Mouse (Mus musculus) megakaryocyte, embryonic 14.5 days (primary cell): Measurements from ENCODE around the gene Trpv1. TPM values are rescaled to one million over a fixed set of nuclear protein-coding genes. Genes with fewer than 3 reads are reported as not detected.
A peak's percentile ranks its signal among the peaks of the same experiment; 100 is the strongest.

Source experiments
- H3K27me3 ChIP-seq: replicated peaks from 2 replicates; pipeline ENCODE3; 2012; ENCODE audit warnings: inconsistent platforms
- H3K36me3 ChIP-seq: replicated peaks from 2 replicates; pipeline ENCODE3; 2012; ENCODE audit warnings: low read length, inconsistent platforms, mixed read lengths
- H3K4me1 ChIP-seq: 2 replicates; pipeline ENCODE4 v1.6.1; 2012; ENCODE audit warnings: inconsistent platforms
- H3K4me3 ChIP-seq: replicated peaks from 2 replicates; pipeline ENCODE3; 2012; ENCODE audit warnings: moderate library complexity, mild to moderate bottlenecking, inconsistent platforms
- H3K9me3 ChIP-seq: 2 replicates; pipeline ENCODE4 v1.6.1; 2012; ENCODE audit warnings: inconsistent platforms
- FLI1 ChIP-seq: IDR thresholded peaks from 2 replicates; pipeline ENCODE4 v1.6.1; 2012; ENCODE audit warnings: low read length, inconsistent platforms, mixed read lengths
- GATA1 ChIP-seq: IDR thresholded peaks from 3 replicates; pipeline ENCODE4 v1.6.1; 2012; ENCODE audit warnings: mixed read lengths, low read length, inconsistent platforms, borderline replicate concordance
- polyA plus RNA-seq: library from polyadenylated mRNA; stranded (reverse); fragments of >175 nt; gene quantifications from 2 replicates; pipeline ENCODE4 v1.2.3, GENCODE M21; 2012; ENCODE audit warnings: low replicate concordance; ENCODE audit not compliant: insufficient read depth

Gene Trpv1
- polyA plus RNA-seq, 1 experiment: not detected

DNA sequence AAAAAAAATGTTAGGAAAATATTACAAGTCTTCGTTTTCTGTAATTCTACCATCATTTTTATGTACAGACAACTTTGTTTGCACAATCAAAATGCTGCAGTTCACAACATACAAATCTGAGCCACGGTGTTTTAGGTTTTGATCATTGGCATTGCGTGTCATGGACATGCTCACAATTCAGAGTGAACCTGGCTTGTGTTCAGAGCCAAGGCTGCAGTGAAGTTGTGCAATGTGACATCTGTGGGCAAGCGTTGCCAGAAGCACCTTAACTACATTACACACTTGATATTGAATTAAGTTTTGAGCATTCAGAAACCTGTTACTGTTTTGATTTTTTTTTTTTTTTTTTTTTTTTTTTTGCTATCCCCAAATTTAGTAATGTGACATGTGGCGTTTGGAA, 4.0 kb upstream of the Trpv1 start:
- Histone ChIP-seq H3K27me3 (peaks cover 50% of the 10 kb centered on the region), H3K4me1 (peaks cover 16% of the 10 kb centered on the region), H3K9me3 (no peaks in the 10 kb centered on the region), H3K36me3 (no peaks in the 10 kb centered on the region), H3K4me3 (no peak overlapping the region)
- TF ChIP-seq FLI1 (no peak), GATA1 (no peak)

DNA sequence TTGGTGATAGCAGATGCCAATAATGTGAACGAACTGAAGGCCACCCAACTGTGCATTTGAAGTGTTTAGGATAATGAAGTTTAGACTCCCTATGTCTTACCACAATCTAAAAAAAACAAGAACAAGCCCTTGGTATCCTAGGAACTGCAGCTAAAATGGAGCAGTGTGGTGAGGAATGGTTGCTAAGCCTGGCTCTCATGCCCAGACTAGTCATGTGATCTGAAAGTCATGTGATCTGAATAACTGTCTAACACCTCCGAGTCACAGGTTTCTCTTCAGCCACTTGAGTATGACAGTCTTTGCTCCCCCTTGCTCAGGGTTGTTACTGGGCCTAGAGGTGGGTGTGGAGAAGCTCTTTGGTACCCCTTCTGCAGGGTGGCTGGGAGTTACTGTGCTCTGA, 1.6 kb upstream of the Trpv1 start:
- Histone ChIP-seq H3K27me3 (peaks cover 64% of the 10 kb centered on the region), H3K4me3 (no peak overlapping the region), H3K36me3 (no peaks in the 10 kb centered on the region), H3K4me1 (peaks cover 30% of the 10 kb centered on the region), H3K9me3 (no peaks in the 10 kb centered on the region)
- TF ChIP-seq GATA1 (no peak), FLI1 (no peak)

DNA sequence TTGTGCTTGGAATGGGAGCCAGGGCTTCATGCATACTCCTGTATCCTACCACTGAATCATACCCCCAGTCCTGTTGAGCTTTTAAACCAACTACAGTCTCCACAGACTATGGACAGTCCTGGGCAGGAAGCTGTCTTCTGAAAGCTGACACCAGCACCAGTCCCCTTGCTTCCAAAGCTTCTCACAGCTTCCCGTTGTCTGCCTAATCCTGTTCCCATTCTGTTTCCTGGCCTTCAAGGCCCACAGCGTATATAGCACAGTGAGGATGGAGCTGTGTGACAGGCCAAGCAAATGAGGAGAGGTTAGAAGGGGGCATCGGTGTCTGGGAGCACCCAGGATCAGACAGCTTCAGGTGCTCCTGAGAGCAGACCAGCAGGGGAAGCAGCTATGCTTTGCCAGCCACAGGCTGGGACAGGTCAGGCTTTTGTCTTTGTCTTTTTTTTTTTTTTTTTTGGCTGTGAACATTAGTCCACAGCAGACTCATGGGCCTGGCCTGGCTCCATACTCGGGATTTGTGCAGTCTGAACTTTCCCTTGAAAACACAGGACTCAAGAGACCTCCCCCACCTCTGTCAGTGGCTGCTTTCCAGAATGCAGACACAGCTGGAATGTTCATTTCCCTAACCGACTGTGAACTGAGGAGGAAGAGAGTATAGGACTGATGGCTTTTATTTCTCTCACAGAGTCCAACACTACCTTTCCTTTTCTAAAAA, 2.1 kb downstream of the Trpv1 start:
- peak overlapping the region; percentile 18 for H3K4me3 ChIP-seq
- H3K4me1 ChIP-seq: peaks cover 25% of the 10 kb centered on the region
- TF ChIP-seq GATA1: no peak
- TF ChIP-seq FLI1: no peak
- no peaks in the 10 kb centered on the region for H3K9me3 ChIP-seq
- peaks cover 75% of the 10 kb centered on the region for H3K27me3 ChIP-seq
- no peaks in the 10 kb centered on the region for H3K36me3 ChIP-seq

DNA sequence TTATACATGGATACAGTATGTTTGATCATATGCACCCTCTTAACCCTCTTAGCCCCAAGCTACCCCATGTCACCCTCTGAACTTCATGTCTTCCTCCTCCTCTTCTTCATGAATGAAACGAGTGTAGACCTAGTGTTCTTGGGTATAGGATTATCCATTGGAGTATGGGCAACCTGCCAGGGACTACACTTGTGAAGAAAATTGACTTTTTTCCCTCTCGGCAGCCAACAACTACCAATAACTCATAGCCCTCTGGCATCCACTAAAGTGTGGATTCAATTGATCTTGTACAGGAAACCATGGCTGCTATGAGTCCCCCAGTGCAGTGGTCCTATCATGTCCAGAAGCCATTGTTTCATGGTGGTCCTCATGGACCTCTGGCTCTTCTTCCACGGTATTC, 2.6 kb downstream of the Trpv1 start:
- no peaks in the 10 kb centered on the region for H3K36me3 ChIP-seq
- H3K27me3 ChIP-seq: peaks cover 74% of the 10 kb centered on the region
- H3K4me1 ChIP-seq: peaks cover 24% of the 10 kb centered on the region
- TF ChIP-seq GATA1 (no peak), FLI1 (no peak)
- H3K9me3 ChIP-seq: no peaks in the 10 kb centered on the region
- H3K4me3 ChIP-seq: no peak overlapping the region

DNA sequence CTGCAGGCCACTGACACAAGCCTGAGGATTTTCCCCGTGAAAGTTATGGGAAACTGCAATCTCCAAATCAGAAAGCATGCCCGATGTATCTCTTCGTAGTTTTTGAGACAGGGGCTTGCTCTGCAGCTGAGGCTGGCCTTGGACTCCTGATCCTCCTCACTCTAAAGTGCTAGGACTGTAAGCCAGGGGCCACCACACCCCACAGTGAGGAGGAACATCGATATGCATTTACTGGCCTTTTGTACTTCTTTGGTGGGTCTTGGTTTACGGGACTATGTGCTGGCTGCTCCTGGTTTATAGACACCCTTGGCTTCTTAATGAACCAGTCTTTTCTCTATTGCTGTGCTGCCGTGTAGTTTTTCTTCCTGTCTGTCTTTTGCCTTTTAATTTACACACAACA, 8.1 kb downstream of the Trpv1 start:
- H3K4me1 ChIP-seq: peaks cover under 1% of the 10 kb centered on the region; the same call in 1 of the 2 replicates
- peaks cover 4% of the 10 kb centered on the region for H3K9me3 ChIP-seq
- no peaks in the 10 kb centered on the region for H3K36me3 ChIP-seq
- TF ChIP-seq FLI1: no peak
- no peak for TF ChIP-seq GATA1
- peaks cover 53% of the 10 kb centered on the region for H3K27me3 ChIP-seq
- no peak overlapping the region for H3K4me3 ChIP-seq

DNA sequence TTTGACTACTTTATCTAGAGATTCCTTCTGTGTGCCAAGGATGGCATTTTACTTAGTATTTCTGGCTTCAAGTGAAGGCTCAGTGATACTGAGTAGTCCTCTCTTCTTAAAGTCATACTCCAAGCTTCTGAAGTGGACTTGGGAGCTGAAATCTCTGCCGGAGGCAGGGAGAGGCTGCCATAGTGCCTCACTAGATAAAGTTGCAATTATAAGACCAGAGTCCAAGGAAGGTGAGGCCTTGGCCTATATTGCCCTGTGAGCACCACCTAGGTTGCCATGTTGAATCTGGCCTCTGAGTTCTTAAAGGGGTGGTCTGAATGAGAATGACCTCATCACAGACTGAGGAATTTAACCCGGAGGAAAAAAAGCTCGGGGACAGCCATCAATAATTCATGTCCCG, 8.7 kb downstream of the Trpv1 start:
- no peaks in the 10 kb centered on the region for H3K4me1 ChIP-seq
- H3K4me3 ChIP-seq: no peak overlapping the region
- H3K9me3 ChIP-seq: peaks cover 10% of the 10 kb centered on the region
- no peak for TF ChIP-seq GATA1
- no peak for TF ChIP-seq FLI1
- peaks cover 52% of the 10 kb centered on the region for H3K27me3 ChIP-seq
- no peaks in the 10 kb centered on the region for H3K36me3 ChIP-seq

DNA sequence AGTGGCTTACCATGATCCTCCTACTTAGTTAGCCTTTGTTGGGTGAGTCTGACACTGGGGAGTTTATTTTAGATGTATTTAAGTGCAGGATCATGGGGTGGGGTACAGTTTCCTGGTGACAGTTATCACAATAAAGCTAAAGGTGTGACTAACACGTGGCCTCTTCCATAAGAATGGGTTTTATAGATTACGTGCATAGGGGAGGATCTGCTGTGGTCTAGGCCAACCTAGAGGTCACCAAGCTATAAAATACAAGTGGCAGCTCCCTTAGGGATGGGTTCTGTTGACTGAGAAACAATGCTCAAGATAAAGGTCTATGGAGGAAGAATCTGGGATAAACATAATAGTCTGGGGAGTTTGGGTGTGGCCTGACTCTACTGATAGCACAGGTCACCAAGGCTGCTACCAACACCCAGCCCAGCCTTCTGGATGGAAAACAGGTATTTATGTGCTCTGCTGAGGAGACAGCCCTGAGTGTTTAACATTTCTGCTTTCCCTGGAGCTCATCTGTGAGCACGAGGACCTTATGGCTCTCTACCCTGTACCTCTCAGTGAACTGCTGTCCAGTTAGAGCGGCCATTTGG, 23.4 kb downstream of the Trpv1 start:
- no peaks in the 10 kb centered on the region for H3K36me3 ChIP-seq

DNA sequence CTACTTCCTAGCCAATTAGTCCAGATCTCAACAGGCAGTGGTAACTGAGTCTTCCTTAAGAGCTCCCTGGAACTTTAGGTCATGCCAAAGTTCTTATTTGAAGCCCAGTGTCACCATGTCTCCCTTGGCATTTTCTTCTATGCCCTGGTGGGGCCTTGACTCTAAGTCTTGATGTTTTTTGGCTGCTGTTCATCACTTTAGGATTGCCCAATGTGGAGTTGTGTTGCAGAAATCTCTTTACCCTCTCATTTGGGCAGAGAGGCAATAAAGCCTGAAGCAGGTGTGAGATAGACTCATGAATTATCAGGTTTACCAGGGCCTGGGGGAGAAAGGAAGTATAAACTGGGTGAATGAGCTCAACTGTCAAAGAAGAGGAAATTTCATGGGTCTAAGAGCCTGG, 24.6 kb downstream of the Trpv1 start:
- Histone ChIP-seq H3K9me3 (peaks cover 13% of the 10 kb centered on the region), H3K36me3 (no peaks in the 10 kb centered on the region), H3K4me1 (peaks cover 14% of the 10 kb centered on the region), H3K4me3 (no peak overlapping the region), H3K27me3 (peaks cover 24% of the 10 kb centered on the region)
- TF ChIP-seq FLI1 (no peak), GATA1 (no peak)

More for the DNA sequence above, 23.4 kb downstream of the Trpv1 start:
- Histone ChIP-seq H3K9me3 (peaks cover 13% of the 10 kb centered on the region), H3K4me3 (no peak overlapping the region), H3K27me3 (peaks cover 32% of the 10 kb centered on the region), H3K4me1 (peaks cover 3% of the 10 kb centered on the region; the same call in 1 of the 2 replicates)
- TF ChIP-seq FLI1: no peak
- TF ChIP-seq GATA1: no peak

DNA sequence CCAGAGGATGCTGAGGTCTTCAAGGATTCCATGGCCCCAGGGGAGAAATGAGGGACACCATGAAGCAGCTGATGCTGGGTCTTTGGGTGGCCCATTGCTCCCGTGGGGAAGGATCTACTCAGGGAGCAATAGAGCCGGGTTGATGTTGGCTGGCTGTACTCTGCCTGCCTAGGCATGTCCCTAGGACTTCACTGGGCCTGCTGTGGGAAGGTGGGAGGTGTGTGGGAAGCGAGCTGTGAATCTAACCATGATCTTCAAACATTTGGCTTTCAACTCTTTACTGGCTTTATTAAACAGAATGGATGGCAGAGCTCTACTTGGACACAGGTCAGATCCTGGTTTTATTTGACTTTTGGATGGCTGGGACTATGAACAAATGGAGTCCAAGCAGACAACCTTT, 26.4 kb downstream of the Trpv1 start:
- Histone ChIP-seq H3K4me3 (no peak overlapping the region), H3K36me3 (no peaks in the 10 kb centered on the region), H3K27me3 (peaks cover 14% of the 10 kb centered on the region), H3K4me1 (peaks cover 22% of the 10 kb centered on the region), H3K9me3 (peaks cover 13% of the 10 kb centered on the region)
- TF ChIP-seq GATA1: no peak

DNA sequence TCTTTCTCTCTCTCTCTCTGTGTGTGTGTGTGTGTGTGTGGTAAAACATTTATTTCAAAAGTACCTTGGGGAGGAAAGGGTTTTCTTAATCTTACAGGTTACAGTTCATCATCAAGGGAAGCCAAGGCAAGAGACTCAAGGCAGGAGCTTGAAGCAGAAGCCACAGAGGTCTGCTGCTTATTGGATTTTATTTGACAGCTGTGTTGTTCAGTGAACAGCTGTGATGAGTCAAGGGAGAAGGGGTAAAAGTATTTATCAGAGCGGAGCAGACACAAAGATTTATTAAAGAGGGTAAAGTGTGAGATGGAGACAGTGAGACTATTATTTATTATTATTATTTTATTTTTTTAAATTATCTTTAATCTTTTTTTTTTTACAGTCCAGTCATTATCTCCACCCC, 27.3 kb downstream of the Trpv1 start:
- no peak overlapping the region for H3K4me3 ChIP-seq
- TF ChIP-seq GATA1 (no peak), FLI1 (no peak)
- peaks cover 32% of the 10 kb centered on the region for H3K4me1 ChIP-seq
- H3K27me3 ChIP-seq: peaks cover 13% of the 10 kb centered on the region
- no peaks in the 10 kb centered on the region for H3K36me3 ChIP-seq
- H3K9me3 ChIP-seq: peaks cover 16% of the 10 kb centered on the region
